Comparison of ENCODE assay signal across 30 mouse cellular contexts in the genomic region with DNA sequence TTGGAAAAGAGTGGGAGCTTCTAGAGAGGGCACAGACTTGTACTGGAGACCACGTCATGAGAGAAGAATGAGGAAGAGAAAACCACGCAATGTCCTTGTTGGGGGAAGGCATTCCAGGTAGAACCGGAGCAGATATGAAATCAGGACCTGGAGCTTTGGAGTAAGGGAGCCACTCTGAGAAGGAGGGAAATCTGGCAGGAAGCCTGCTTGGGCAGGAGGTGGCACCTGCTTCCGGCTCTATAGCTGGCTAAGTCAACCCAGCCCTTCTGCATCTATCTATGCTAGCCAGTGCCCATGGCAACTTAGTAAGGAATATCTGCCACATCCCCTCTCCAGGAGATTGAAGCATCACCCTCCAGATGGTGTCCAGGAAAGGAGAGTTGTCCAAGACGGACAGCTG. TPM values are rescaled to one million over a fixed set of nuclear protein-coding genes. Genes with fewer than 3 reads are reported as not detected.
"Had no signal": no experiment of that assay in that cellular context is flagged by ENCODE, and none has a peak within 500 bp of the region (broad histone marks: within the 10 kb centered on the region; RNA-seq: fewer than 3 reads in every experiment).

No protein-coding gene starts in this region.

- H3K9ac ChIP-seq: heart, embryonic 13.5 days; heart, embryonic 15.5 days; hindbrain, embryonic 13.5 days; hindbrain, embryonic 15.5 days; limb, embryonic 13.5 days; limb, embryonic 15.5 days had no signal

- H3K36me3 ChIP-seq: heart, embryonic 13.5 days; heart, embryonic 15.5 days; hindbrain, embryonic 13.5 days; hindbrain, embryonic 15.5 days; limb, embryonic 13.5 days; limb, embryonic 15.5 days had no signal

- H3K4me2 ChIP-seq: heart, embryonic 11.5 days; heart, embryonic 13.5 days; heart, embryonic 15.5 days; hindbrain, embryonic 13.5 days; hindbrain, embryonic 15.5 days; limb, embryonic 13.5 days; limb, embryonic 15.5 days had no signal

- H3K27me3 ChIP-seq: hindbrain, embryonic 15.5 days; limb, embryonic 13.5 days had no signal

- H3K4me3 ChIP-seq: heart, adult 2 months; heart, embryonic 13.5 days; heart, embryonic 15.5 days; hindbrain, embryonic 13.5 days; hindbrain, embryonic 15.5 days; limb, embryonic 13.5 days; limb, embryonic 15.5 days had no signal

- H3K4me1 ChIP-seq: heart, embryonic 13.5 days; heart, embryonic 15.5 days; limb, embryonic 13.5 days; limb, embryonic 15.5 days had no signal

- DNase-seq: gastrocnemius, postnatal 14 days; gastrocnemius, postnatal 36 days; heart, adult 11 months; heart, adult 2 months; heart, postnatal 14 days; heart, postnatal 36 days; kidney, adult 11 months; kidney, adult 8-10 months; kidney, postnatal 14 days; kidney, postnatal 36 days; layer of hippocampus, adult 9-11 months; layer of hippocampus, postnatal 36 days; left cerebral cortex, postnatal 4 days had no signal

- H3K9me3 ChIP-seq: heart, embryonic 13.5 days; heart, embryonic 15.5 days; hindbrain, embryonic 13.5 days; hindbrain, embryonic 15.5 days; limb, embryonic 13.5 days; limb, embryonic 15.5 days had no signal

- H3K27ac ChIP-seq: heart, adult 2 months; heart, embryonic 13.5 days; heart, embryonic 15.5 days; hindbrain, embryonic 13.5 days; hindbrain, embryonic 15.5 days; hindbrain, postnatal 0 days; kidney, postnatal 0 days; limb, embryonic 13.5 days; limb, embryonic 15.5 days had no signal

- ATAC-seq: hindbrain, postnatal 0 days; intestine, embryonic 16.5 days had no signal

RNA-seq across cellular contexts. Expression of gene Tas1r2, which starts 52.6 kb away (rescaled TPM):
- polyA plus RNA-seq: gonadal fat pad, adult 2 months; heart, adult 2 months; heart, embryonic 11.5 days; heart, embryonic 13.5 days; heart, embryonic 15.5 days; heart, postnatal 0 days; hindbrain, embryonic 11.5 days; hindbrain, embryonic 13.5 days; hindbrain, embryonic 15.5 days; hindbrain, postnatal 0 days; intestine, embryonic 14.5 days; intestine, embryonic 16.5 days; kidney, embryonic 14.5 days; kidney, postnatal 0 days; large intestine, adult 2 months; limb, embryonic 11.5 days; limb, embryonic 13.5 days had no signal
